Mouse (Mus musculus) limb, embryonic 15.5 days (tissue): ENCODE data around the gene Slc6a3. TPM values are rescaled to one million over a fixed set of nuclear protein-coding genes. Genes with fewer than 3 reads are reported as not detected.

Experiments
- polyA plus RNA-seq: library from polyadenylated mRNA; unstranded; fragments of >200 nt; fragmentation: Nextera tagmentation; extraction: Ambion mirVana; gene quantifications from 2 replicates; pipeline ENCODE4 v1.2.1, GENCODE M21; 2015

Gene Slc6a3
- polyA plus RNA-seq, 1 experiment from 2014 or later: 0.08 TPM

Other genes with a start within 250 kb of the Slc6a3 start
- 108 and 114 TPM in 2 replicates for gene Mrpl36, start 208.2 kb upstream of the Slc6a3 start, polyA plus RNA-seq
- 333 and 358 TPM in 2 replicates for gene Ndufs6, start 208.2 kb upstream of the Slc6a3 start, polyA plus RNA-seq
- 29.2 and 33.2 TPM in 2 replicates for gene Lpcat1, start 69.5 kb upstream of the Slc6a3 start, polyA plus RNA-seq
- 128 and 137 TPM in 2 replicates for gene Clptm1l, start 67.3 kb downstream of the Slc6a3 start, polyA plus RNA-seq
- 4.0 and 4.8 TPM in 2 replicates for gene Tert, start 90.2 kb downstream of the Slc6a3 start, polyA plus RNA-seq
- 0.08 and 0.09 TPM in 2 replicates for gene Slc6a18, start 141.3 kb downstream of the Slc6a3 start, polyA plus RNA-seq
- gene Slc6a19, start 168.1 kb downstream of the Slc6a3 start, polyA plus RNA-seq: 1.5 and 1.6 TPM in 2 replicates
- 12.6 and 14.3 TPM in 2 replicates for gene Slc12a7, start 196.3 kb downstream of the Slc6a3 start, polyA plus RNA-seq